Mouse (Mus musculus) bone marrow, adult 2 months (tissue): ENCODE data around the gene Sncb. TPM values are rescaled to one million over a fixed set of nuclear protein-coding genes. Genes with fewer than 3 reads are reported as not detected.

Source experiments
- H3K27ac ChIP-seq: fragments of 200-500 bp; 2 replicates; pipeline ENCODE4 v1.5.1; 2012; ENCODE audit warnings: low read depth, mild to moderate bottlenecking, control low read depth, inconsistent platforms, low read length; ENCODE audit not compliant: control insufficient read depth, poor library complexity, insufficient read depth
- H3K4me1 ChIP-seq: fragments of 200-500 bp; 2 replicates; pipeline ENCODE4 v1.6.1; 2011; ENCODE audit warnings: low read length; ENCODE audit not compliant: control insufficient read depth, insufficient read depth
- H3K4me3 ChIP-seq: fragments of 200-500 bp; replicated peaks from 2 replicates; pipeline ENCODE3; 2011; ENCODE audit warnings: mild to moderate bottlenecking, low read depth, low read length, control low read depth; ENCODE audit not compliant: control insufficient read depth
- CTCF ChIP-seq: fragments of 200-500 bp; IDR thresholded peaks from 2 replicates; pipeline ENCODE4 v1.5.1; 2011; ENCODE audit warnings: low read length, control low read depth; ENCODE audit not compliant: control insufficient read depth, insufficient read depth
- POLR2A ChIP-seq: fragments of 200-500 bp; IDR thresholded peaks from 2 replicates; pipeline ENCODE4 v1.6.1; 2011; ENCODE audit warnings: low read depth, mild to moderate bottlenecking, control low read depth, low read length, borderline replicate concordance; ENCODE audit not compliant: control insufficient read depth
- WGBS: fragments of 180-500 bp; shearing (Covaris S2); methylation state at CpG from one replicate; pipeline ENCODE4 v1.1.7; 2018; 5-methylcytosine and 5-hydroxymethylcytosine counted together
- polyA plus RNA-seq: library from polyadenylated mRNA; stranded (reverse); fragments of >200 nt; gene quantifications from 2 replicates; pipeline ENCODE4 v1.2.4, GENCODE M21; 2011; ENCODE audit warnings: low replicate concordance; ENCODE audit not compliant: missing spikeins, insufficient read depth, insufficient read length

Gene Sncb
- polyA plus RNA-seq, 1 experiment = not detected

DNA sequence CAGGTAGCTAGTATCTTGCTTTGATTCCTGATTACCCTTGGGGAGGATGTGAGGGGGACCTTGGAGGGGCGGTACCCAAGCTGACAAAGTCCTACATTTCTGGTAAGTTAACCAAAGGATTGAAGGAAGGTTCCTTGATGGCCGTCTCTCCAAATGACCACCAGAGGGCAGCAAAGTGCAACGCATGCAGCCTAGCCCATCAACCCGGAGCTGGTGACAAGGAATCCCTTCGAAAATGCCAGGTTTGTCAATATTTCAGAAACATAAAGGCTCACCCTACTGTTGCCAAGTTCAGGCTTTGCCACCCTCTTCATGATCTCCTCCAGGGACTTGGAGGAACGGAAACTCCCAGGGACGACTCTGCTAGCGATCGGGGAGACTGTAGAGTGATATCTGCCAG is 33.3 kb upstream of the Sncb start:
- 24% methylated on average over 9 of the region's 9 CpGs for WGBS
- Histone ChIP-seq H3K27ac (no peak overlapping the region), H3K4me3 (no peak overlapping the region), H3K4me1 (no peaks in the 10 kb centered on the region)
- TF ChIP-seq POLR2A (no peak), CTCF (peak; percentile 95)

DNA sequence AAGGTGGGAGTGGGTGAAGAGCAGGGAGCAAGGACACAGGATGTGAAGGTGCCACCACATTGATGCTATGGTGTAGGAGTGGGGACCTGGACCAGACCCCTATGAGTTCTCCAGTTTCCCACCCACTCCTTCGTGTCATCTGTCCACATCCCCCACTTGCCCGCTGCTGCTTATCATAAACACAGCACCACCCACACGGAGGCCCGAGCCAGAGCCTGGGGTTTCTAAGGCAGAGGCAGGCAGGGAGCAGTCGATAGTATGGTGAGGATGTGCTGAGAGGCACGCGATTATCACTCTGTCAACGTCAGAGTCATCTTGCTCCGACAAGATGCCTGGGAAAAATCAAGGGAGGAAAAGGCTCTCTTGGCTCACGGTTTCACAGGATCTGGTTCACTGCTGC is 32.3 kb upstream of the Sncb start:
- no peak overlapping the region for H3K4me3 ChIP-seq
- TF ChIP-seq POLR2A (no peak), CTCF (no peak)
- H3K27ac ChIP-seq = no peak overlapping the region
- WGBS = 68% methylated on average over 10 of the region's 10 CpGs
- no peaks in the 10 kb centered on the region for H3K4me1 ChIP-seq

DNA sequence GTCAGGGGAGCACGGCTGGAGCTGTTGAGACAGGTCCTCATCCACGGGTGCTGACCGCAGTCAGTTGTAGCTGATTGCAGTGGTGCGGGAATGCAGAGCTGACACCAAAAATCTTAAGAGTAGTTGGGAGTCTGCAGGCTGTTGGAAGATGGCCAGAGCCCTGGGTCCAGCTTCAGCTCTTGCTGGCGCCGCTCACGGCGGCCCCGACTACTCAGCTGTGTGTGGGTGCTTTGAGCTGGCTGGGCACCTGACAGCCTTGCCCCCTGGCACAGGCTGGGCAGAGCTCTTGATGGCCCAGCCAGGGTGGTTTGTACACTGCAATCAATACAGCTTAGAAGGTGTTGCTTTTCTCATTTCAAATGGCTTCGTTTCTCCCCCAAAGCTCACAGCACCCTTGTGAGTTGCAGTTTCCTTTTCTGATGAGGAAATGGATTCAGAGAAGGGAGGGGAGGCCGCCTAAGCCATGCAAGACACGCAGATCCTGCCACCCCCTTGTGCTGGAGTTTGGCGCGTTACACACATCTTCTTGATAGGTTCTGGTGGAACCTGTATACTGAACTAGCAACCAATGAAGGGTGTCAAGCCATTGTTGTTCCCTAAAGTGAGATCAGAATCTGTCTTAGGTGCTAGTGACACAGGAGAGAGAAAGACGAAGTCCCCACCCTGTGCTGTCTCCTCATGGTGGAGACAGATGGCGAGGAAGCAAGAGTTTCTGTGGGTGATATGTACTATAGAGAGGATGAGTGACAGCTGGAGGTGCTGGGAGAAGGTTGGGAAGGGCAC is 31.7 kb upstream of the Sncb start:
- no peak for TF ChIP-seq CTCF
- no peak overlapping the region for H3K4me3 ChIP-seq
- no peak overlapping the region for H3K27ac ChIP-seq
- 68% methylated on average over 16 of the region's 16 CpGs for WGBS
- H3K4me1 ChIP-seq = no peaks in the 10 kb centered on the region

DNA sequence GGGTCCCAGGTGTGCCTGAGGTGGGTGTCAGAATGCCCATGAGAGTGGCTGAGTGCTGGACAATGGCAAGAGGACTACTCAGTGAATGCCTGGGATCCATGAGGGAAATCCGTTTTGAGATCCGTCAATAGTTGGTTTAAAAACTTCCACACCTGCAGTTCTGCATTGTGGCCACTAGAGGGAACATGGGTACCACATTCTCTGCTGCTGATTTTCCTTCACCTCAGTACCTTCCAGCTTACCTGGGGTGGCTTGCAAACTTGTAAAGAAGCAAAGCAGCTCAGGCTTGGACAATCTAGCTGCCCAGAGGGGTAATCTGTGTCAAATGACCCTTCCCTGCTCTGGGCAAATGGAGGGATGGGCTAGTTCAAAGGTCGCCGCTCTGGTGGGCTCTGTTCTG is 31.0 kb upstream of the Sncb start:
- Histone ChIP-seq H3K4me3 (no peak overlapping the region), H3K27ac (no peak overlapping the region), H3K4me1 (no peaks in the 10 kb centered on the region)
- 43% methylated on average over 4 of the region's 4 CpGs for WGBS
- TF ChIP-seq POLR2A = no peak
- TF ChIP-seq CTCF = peak; percentile 67

DNA sequence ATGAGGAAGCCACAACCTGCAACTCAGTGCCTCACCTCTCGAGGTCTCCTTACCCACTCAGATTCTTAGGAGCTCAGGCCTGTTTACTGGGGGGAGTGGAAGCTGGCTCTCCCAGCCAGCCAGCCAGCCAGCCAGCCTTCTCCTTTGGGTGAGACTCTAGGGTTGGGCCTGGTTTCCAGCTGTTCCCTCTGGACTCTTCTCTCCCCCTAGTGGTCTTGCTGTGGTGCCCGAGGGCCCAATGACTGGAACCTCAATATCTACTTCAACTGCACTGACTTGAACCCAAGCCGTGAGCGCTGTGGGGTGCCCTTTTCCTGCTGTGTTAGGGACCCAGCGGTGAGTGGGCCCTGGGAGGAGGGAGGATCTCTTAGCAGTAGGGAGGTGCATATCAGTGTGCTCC is 28.4 kb upstream of the Sncb start:
- Histone ChIP-seq H3K27ac (no peak overlapping the region), H3K4me1 (no peaks in the 10 kb centered on the region), H3K4me3 (no peak overlapping the region)
- TF ChIP-seq CTCF = no peak
- TF ChIP-seq POLR2A = no peak
- WGBS = 53% methylated on average over 5 of the region's 5 CpGs

GRCm38 (mm10) chr13:54794002-54794577 is 27.7 kb upstream of the Sncb start:
- TF ChIP-seq POLR2A (no peak), CTCF (no peak)
- 84% methylated on average over 16 of the region's 16 CpGs for WGBS

GRCm38 (mm10) chr13:54792259-54793230 is 26.1 kb upstream of the Sncb start:
- Histone ChIP-seq H3K4me1 (no peaks in the 10 kb centered on the region), H3K27ac (no peak overlapping the region), H3K4me3 (no peak overlapping the region)
- 25% methylated on average over 21 of the region's 21 CpGs for WGBS
- no peak for TF ChIP-seq CTCF
- TF ChIP-seq POLR2A = no peak

More at GRCm38 (mm10) chr13:54794002-54794577, 27.7 kb upstream of the Sncb start:
- Histone ChIP-seq H3K27ac (no peak overlapping the region), H3K4me3 (no peak overlapping the region), H3K4me1 (no peaks in the 10 kb centered on the region)

DNA sequence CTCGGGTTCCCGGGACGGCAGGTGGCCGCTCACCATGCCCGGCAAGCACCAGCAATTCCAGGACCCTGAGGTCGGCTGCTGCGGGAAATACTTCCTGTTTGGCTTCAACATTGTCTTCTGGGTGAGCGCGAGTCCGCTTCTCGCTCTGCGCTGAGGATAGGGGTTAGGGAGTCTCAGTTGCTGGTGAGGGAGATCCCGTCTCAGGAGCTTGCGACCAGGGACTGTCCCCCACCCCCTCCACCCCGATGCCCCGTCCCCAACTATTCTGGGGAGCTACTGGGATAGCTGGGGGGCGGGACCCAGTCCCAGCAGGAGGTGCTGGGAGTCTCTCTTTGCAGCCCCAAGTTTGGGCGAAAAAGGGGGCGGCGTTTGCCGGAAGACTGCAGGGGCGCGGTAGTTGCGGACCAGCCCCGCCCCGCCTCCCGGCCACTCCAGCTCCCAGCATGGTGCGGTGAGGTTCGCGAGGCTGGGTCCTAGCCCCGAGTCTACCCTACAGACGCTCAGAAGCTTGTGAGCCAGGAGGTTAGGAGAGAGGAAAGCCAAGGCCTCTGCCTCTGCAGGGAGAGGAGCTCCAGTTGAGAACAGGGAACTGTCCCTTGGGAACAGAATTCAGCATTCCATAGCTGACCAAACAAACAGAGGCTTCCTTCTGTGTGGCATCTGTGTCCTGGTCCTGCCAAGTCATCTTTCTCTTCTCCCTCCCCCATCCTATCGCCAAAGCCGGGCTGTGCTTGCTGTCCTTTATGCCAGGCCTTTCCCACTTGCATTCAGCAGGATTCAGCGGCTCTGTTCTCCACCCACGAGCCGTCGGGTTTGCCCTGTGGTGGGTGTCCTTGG is 23.4 kb upstream of the Sncb start:
- Histone ChIP-seq H3K27ac (no peak overlapping the region; the same call in 1 of the 2 replicates), H3K4me1 (no peaks in the 10 kb centered on the region), H3K4me3 (peak overlapping the region; percentile 68)
- 3% methylated on average over 38 of the region's 38 CpGs for WGBS
- TF ChIP-seq CTCF = no peak
- no peak for TF ChIP-seq POLR2A
